In genomic region chr1:171826164-171826563, GRCm38 (mm10) we compare ENCODE assay signal across 9 mouse cellular contexts. TPM values are rescaled to one million over a fixed set of nuclear protein-coding genes. Genes with fewer than 3 reads are reported as not detected.
DNase-seq lines count a peak whose midpoint lies in the region; TF ChIP-seq lines count a peak whose summit lies in the region.
"Had no signal": no experiment of that assay in that cellular context is flagged by ENCODE, and none has a peak within 500 bp of the region (broad histone marks: within the 10 kb centered on the region; RNA-seq: fewer than 3 reads in every experiment).

No protein-coding gene starts in this region.

- DNase-seq in kidney, adult 2 months, result peak; percentile 12
- DNase-seq in kidney, adult 8-10 months, result no peak
- DNase-seq in 416B (ENCODE audit: low read depth), result peak; percentile 56
- DNase-seq in ES-CJ7 (ENCODE audit: low read depth, low spot score), result peak; percentile 56
- DNase-seq in induced T-regulatory cell, adult 2 months (ENCODE audit: low read depth), result peak; percentile 80
- no peak for DNase-seq in urinary bladder, postnatal 36 days (ENCODE audit: low spot score in 2 of 2)
- no peak for DNase-seq in adrenal gland, postnatal 10 days
- DNase-seq in cerebellum, postnatal 4 days (ENCODE audit: low spot score in 2 of 2), result no peak
- DNase-seq: liver, embryonic 13.5 days had no signal

- TF ChIP-seq CTCF in kidney, adult 2 months (conservative IDR thresholded peaks at IDR 0.05; ENCODE audit: insufficient read depth, insufficient read length, low read depth, low read length), result no peak

- no peaks in the 10 kb centered on the region for H3K36me3 ChIP-seq in kidney, adult 2 months (ENCODE audit: control insufficient read depth, insufficient read depth, low read length)
- H3K36me3 ChIP-seq: liver, embryonic 13.5 days had no signal

- TF ChIP-seq POLR2A in kidney, adult 2 months (IDR thresholded peaks at IDR 0.05; ENCODE audit: low read depth, low read length), result no peak

- H3K4me3 ChIP-seq in kidney, adult 2 months (ENCODE audit: insufficient read depth, low read depth, low read length), result no peak overlapping the region
- H3K4me3 ChIP-seq: liver, embryonic 13.5 days had no signal

- H3K27ac ChIP-seq in kidney, adult 2 months (ENCODE audit: insufficient read depth, low read depth, low read length), result no peak overlapping the region
- H3K27ac ChIP-seq: liver, embryonic 13.5 days had no signal

- H3K27me3 ChIP-seq in kidney, adult 2 months (replicated peaks; ENCODE audit: control insufficient read depth, insufficient read depth, low read length), result no peaks in the 10 kb centered on the region
- H3K27me3 ChIP-seq: liver, embryonic 13.5 days had no signal

- H3K4me1 ChIP-seq in kidney, adult 2 months (ENCODE audit: control insufficient read depth, insufficient read depth, low read length), result no peaks in the 10 kb centered on the region
- H3K4me1 ChIP-seq: liver, embryonic 13.5 days had no signal

RNA-seq across cellular contexts. Expression of gene Cd84, which starts 13.3 kb away (rescaled TPM):
- 0.30 and 0.92 TPM in 2 replicates for polyA plus RNA-seq in kidney, adult 2 months (2012; rRNA removed)
- 1 to 10 TPM; 5.3 to 6.2 TPM for total RNA-seq in adrenal gland, postnatal 10 days (2021)

RNA-seq across cellular contexts. Expression of gene Slamf1, which starts 59.2 kb away (rescaled TPM):
- 0.03 and 0.28 TPM in 2 replicates for polyA plus RNA-seq in kidney, adult 2 months (2012; rRNA removed)
- total RNA-seq in adrenal gland, postnatal 10 days (2021), result under 1 TPM; 0.45 to 0.54 TPM

Comparison
In these comparisons a context has a peak if more than half of its experiments do, and no peak if none do; other contexts are left out.
1. DNase-seq: peak in kidney, adult 2 months (single experiment), 416B (single experiment), ES-CJ7 (single experiment) and induced T-regulatory cell, adult 2 months (single experiment); none in kidney, adult 8-10 months (0 of 2), urinary bladder, postnatal 36 days (0 of 2), adrenal gland, postnatal 10 days (single experiment) and cerebellum, postnatal 4 days (0 of 2).